Mouse (Mus musculus): Measurements from ENCODE around the gene Apob.
A peak's percentile ranks its signal among the peaks of the same experiment; 100 is the strongest.

The Apob gene

GRCm38 (mm10) chr12:8056001-8056640 lies 78.7 kb downstream of the Apob start:
- TF ChIP-seq CTCF (conservative IDR thresholded peaks at IDR 0.05; ENCODE audit: low read length) (no peak), POU5F1 (IDR thresholded peaks at IDR 0.05; ENCODE audit: borderline replicate concordance, low read length) (no peak), NANOG (IDR thresholded peaks at IDR 0.05; ENCODE audit: borderline replicate concordance, low read length) (no peak)

GRCm38 (mm10) chr12:8059576-8059975 lies 82.1 kb downstream of the Apob start:
- no peak overlapping the region for H3K4me3 ChIP-seq (replicated peaks; ENCODE audit: low read length)
- no peaks in the 10 kb centered on the region for H3K9me3 ChIP-seq (ENCODE audit: low read length)
- H3K4me1 ChIP-seq (replicated peaks; ENCODE audit: low read depth, low read length): 0 out of 2 replicates have a peak, but pooled peaks cover 6% of the 10 kb centered on the region
- no peaks in the 10 kb centered on the region for H3K36me3 ChIP-seq (ENCODE audit: insufficient read depth, low read length)
- H3K27me3 ChIP-seq (ENCODE audit: insufficient read depth, low read length): 0 out of 2 replicates have a peak, but pooled peaks cover 4% of the 10 kb centered on the region
- TF ChIP-seq CTCF (conservative IDR thresholded peaks at IDR 0.05; ENCODE audit: low read length): peak; percentile 100
- no peak for TF ChIP-seq POU5F1 (IDR thresholded peaks at IDR 0.05; ENCODE audit: borderline replicate concordance, low read length)
- TF ChIP-seq NANOG (IDR thresholded peaks at IDR 0.05; ENCODE audit: borderline replicate concordance, low read length): no peak

More at GRCm38 (mm10) chr12:8056001-8056640, 78.7 kb downstream of the Apob start:
- H3K4me3 ChIP-seq (replicated peaks; ENCODE audit: low read length): no peak overlapping the region
- H3K4me1 ChIP-seq (replicated peaks; ENCODE audit: low read depth, low read length): no peaks in the 10 kb centered on the region
- no peaks in the 10 kb centered on the region for H3K9me3 ChIP-seq (ENCODE audit: low read length)
- H3K36me3 ChIP-seq (ENCODE audit: insufficient read depth, low read length): no peaks in the 10 kb centered on the region
- H3K27me3 ChIP-seq (ENCODE audit: insufficient read depth, low read length): no peaks in the 10 kb centered on the region

GRCm38 (mm10) chr12:8063363-8064065 lies 86.1 kb downstream of the Apob start:
- Histone ChIP-seq H3K4me3 (replicated peaks; ENCODE audit: low read length) (no peak overlapping the region), H3K27me3 (ENCODE audit: insufficient read depth, low read length) (0 out of 2 replicates have a peak, but pooled peaks cover 4% of the 10 kb centered on the region), H3K36me3 (ENCODE audit: insufficient read depth, low read length) (no peaks in the 10 kb centered on the region), H3K9me3 (ENCODE audit: low read length) (peaks cover 14% of the 10 kb centered on the region; the same call in 1 of the 2 replicates), H3K4me1 (replicated peaks; ENCODE audit: low read depth, low read length) (0 out of 2 replicates have a peak, but pooled peaks cover 6% of the 10 kb centered on the region)
- TF ChIP-seq CTCF (conservative IDR thresholded peaks at IDR 0.05; ENCODE audit: low read length) (no peak), POU5F1 (IDR thresholded peaks at IDR 0.05; ENCODE audit: borderline replicate concordance, low read length) (no peak), NANOG (IDR thresholded peaks at IDR 0.05; ENCODE audit: borderline replicate concordance, low read length) (no peak)

Measured in E14TG2a.4 (cell line).